Mouse (Mus musculus): ENCODE results near the gene Helb.

The Helb gene

GRCm38 (mm10) chr10:120092548-120092947 lies 20.2 kb downstream of the Helb start:
- DNase-seq (ENCODE audit: low spot score): no peak

GRCm38 (mm10) chr10:120077850-120078249 lies 34.9 kb downstream of the Helb start:
- DNase-seq (ENCODE audit: low spot score): no peak

- no peak for DNase-seq (ENCODE audit: low spot score)
Observed at GRCm38 (mm10) chr10:120066319-120066718, 46.5 kb downstream of the Helb start.

GRCm38 (mm10) chr10:120064424-120064823 lies 48.4 kb downstream of the Helb start:
- peak; percentile 59 for DNase-seq (ENCODE audit: low spot score)

GRCm38 (mm10) chr10:120061238-120062130 lies 51.3 kb downstream of the Helb start:
- DNase-seq (ENCODE audit: low spot score): no peak

- no peak for DNase-seq (ENCODE audit: low spot score)
Observed at GRCm38 (mm10) chr10:120060579-120061237, 52.1 kb downstream of the Helb start.

GRCm38 (mm10) chr10:120044714-120045234 lies 68.0 kb downstream of the Helb start:
- DNase-seq (ENCODE audit: low spot score): no peak

GRCm38 (mm10) chr10:120044237-120044636 lies 68.5 kb downstream of the Helb start:
- no peak for DNase-seq (ENCODE audit: low spot score)

GRCm38 (mm10) chr10:120038194-120038593 lies 74.6 kb downstream of the Helb start:
- DNase-seq (ENCODE audit: low spot score): no peak

- no peak for DNase-seq (ENCODE audit: low spot score)
Observed at GRCm38 (mm10) chr10:120035824-120036223, 77.0 kb downstream of the Helb start.

GRCm38 (mm10) chr10:120035211-120035733 lies 77.5 kb downstream of the Helb start:
- no peak for DNase-seq (ENCODE audit: low spot score)

- DNase-seq (ENCODE audit: low spot score): no peak
Observed at GRCm38 (mm10) chr10:120033866-120034265, 78.9 kb downstream of the Helb start.
